Mouse (Mus musculus): ENCODE results near the gene Ifnl2. TPM values are rescaled to one million over a fixed set of nuclear protein-coding genes. Genes with fewer than 3 reads are reported as not detected.

Ifnl2 gene
- polyA plus RNA-seq, 1 experiment from 2014 or later, result not detected

Other genes with a start within 250 kb of the Ifnl2 start
- 1.8 and 2.1 TPM in 2 replicates for gene Eid2, start 242.6 kb downstream of the Ifnl2 start, polyA plus RNA-seq (2015; fragmentation: Nextera tagmentation; extraction: Ambion mirVana)
- 11.4 and 11.6 TPM in 2 replicates for gene Eid2b, start 232.7 kb downstream of the Ifnl2 start, polyA plus RNA-seq (2015; fragmentation: Nextera tagmentation; extraction: Ambion mirVana)
- gene Selenov, start 219.3 kb downstream of the Ifnl2 start, polyA plus RNA-seq (2015; fragmentation: Nextera tagmentation; extraction: Ambion mirVana), result 0.42 and 0.57 TPM in 2 replicates
- 0.52 and 0.63 TPM in 2 replicates for gene Dll3, start 208.2 kb downstream of the Ifnl2 start, polyA plus RNA-seq (2015; fragmentation: Nextera tagmentation; extraction: Ambion mirVana)
- 154 and 160 TPM in 2 replicates for gene Timm50, start 198.4 kb downstream of the Ifnl2 start, polyA plus RNA-seq (2015; fragmentation: Nextera tagmentation; extraction: Ambion mirVana)
- gene Supt5, start 171.7 kb downstream of the Ifnl2 start, polyA plus RNA-seq (2015; fragmentation: Nextera tagmentation; extraction: Ambion mirVana), result 91.0 and 104 TPM in 2 replicates
- gene Rps16, start 159.8 kb downstream of the Ifnl2 start, polyA plus RNA-seq (2015; fragmentation: Nextera tagmentation; extraction: Ambion mirVana), result 995 and 1,159 TPM in 2 replicates
- 69.9 and 84.6 TPM in 2 replicates for gene Plekhg2, start 137.9 kb downstream of the Ifnl2 start, polyA plus RNA-seq (2015; fragmentation: Nextera tagmentation; extraction: Ambion mirVana)
- gene Zfp36, start 130.2 kb downstream of the Ifnl2 start, polyA plus RNA-seq (2015; fragmentation: Nextera tagmentation; extraction: Ambion mirVana), result 16.2 TPM in 2 replicates
- 52.6 and 57.7 TPM in 2 replicates for gene Med29, start 117.7 kb downstream of the Ifnl2 start, polyA plus RNA-seq (2015; fragmentation: Nextera tagmentation; extraction: Ambion mirVana)
- gene Paf1, start 117.5 kb downstream of the Ifnl2 start, polyA plus RNA-seq (2015; fragmentation: Nextera tagmentation; extraction: Ambion mirVana), result 86.8 and 100 TPM in 2 replicates
- 16.4 and 17.3 TPM in 2 replicates for gene Gmfg, start 73.0 kb downstream of the Ifnl2 start, polyA plus RNA-seq (2015; fragmentation: Nextera tagmentation; extraction: Ambion mirVana)
- 2.6 and 2.8 TPM in 2 replicates for gene Lrfn1, start 58.5 kb downstream of the Ifnl2 start, polyA plus RNA-seq (2015; fragmentation: Nextera tagmentation; extraction: Ambion mirVana)
- gene Ifnl3, start 12.4 kb upstream of the Ifnl2 start, polyA plus RNA-seq (2015; fragmentation: Nextera tagmentation; extraction: Ambion mirVana), result not detected in 2 replicates
- not detected in 2 replicates for gene Sycn, start 30.4 kb upstream of the Ifnl2 start, polyA plus RNA-seq (2015; fragmentation: Nextera tagmentation; extraction: Ambion mirVana)
- gene Nccrp1, start 36.8 kb upstream of the Ifnl2 start, polyA plus RNA-seq (2015; fragmentation: Nextera tagmentation; extraction: Ambion mirVana), result 0.14 TPM in 1 of 2 replicates, not detected in the other
- gene Samd4b, start 87.7 kb upstream of the Ifnl2 start, polyA plus RNA-seq (2015; fragmentation: Nextera tagmentation; extraction: Ambion mirVana), result 28.8 and 33.6 TPM in 2 replicates
- 63.9 and 72.1 TPM in 2 replicates for gene Pak4, start 87.7 kb upstream of the Ifnl2 start, polyA plus RNA-seq (2015; fragmentation: Nextera tagmentation; extraction: Ambion mirVana)
- not detected in 2 replicates for gene Acp7, start 120.9 kb upstream of the Ifnl2 start, polyA plus RNA-seq (2015; fragmentation: Nextera tagmentation; extraction: Ambion mirVana)
- gene Fbxo27, start 182.4 kb upstream of the Ifnl2 start, polyA plus RNA-seq (2015; fragmentation: Nextera tagmentation; extraction: Ambion mirVana), result 5.4 and 9.1 TPM in 2 replicates
- gene Fbxo17, start 206.3 kb upstream of the Ifnl2 start, polyA plus RNA-seq (2015; fragmentation: Nextera tagmentation; extraction: Ambion mirVana), result 8.2 and 9.2 TPM in 2 replicates
- gene Mrps12, start 231.4 kb upstream of the Ifnl2 start, polyA plus RNA-seq (2015; fragmentation: Nextera tagmentation; extraction: Ambion mirVana), result 144 and 152 TPM in 2 replicates
- gene Sars2, start 231.5 kb upstream of the Ifnl2 start, polyA plus RNA-seq (2015; fragmentation: Nextera tagmentation; extraction: Ambion mirVana), result 30.0 and 30.8 TPM in 2 replicates
- not detected in 2 replicates for gene Ccer2, start 245.7 kb upstream of the Ifnl2 start, polyA plus RNA-seq (2015; fragmentation: Nextera tagmentation; extraction: Ambion mirVana)